In genomic region chr19:5791329-5791728, GRCm38 (mm10) we compare ENCODE assay signal across 21 mouse cellular contexts. TPM values are rescaled to one million over a fixed set of nuclear protein-coding genes. Genes with fewer than 3 reads are reported as not detected.
A peak's percentile ranks its signal among the peaks of the same experiment; 100 is the strongest.
DNase-seq lines count a peak whose midpoint lies in the region; ATAC-seq and TF ChIP-seq lines count a peak whose summit lies in the region.
"Had no signal": no experiment of that assay in that cellular context is flagged by ENCODE, and none has a peak within 500 bp of the region (broad histone marks: within the 10 kb centered on the region; RNA-seq: fewer than 3 reads in every experiment).

No protein-coding gene starts in this region.

- H3K4me2 ChIP-seq in neural tube, embryonic 15.5 days: no peak overlapping the region
- H3K4me2 ChIP-seq: embryonic facial prominence, embryonic 12.5 days; heart, embryonic 11.5 days; hindbrain, embryonic 14.5 days had no signal

- no peak overlapping the region for H3K9ac ChIP-seq in neural tube, embryonic 15.5 days (replicated peaks)
- H3K9ac ChIP-seq: embryonic facial prominence, embryonic 12.5 days; hindbrain, embryonic 14.5 days had no signal

- no peak for ATAC-seq in neural tube, embryonic 15.5 days (ENCODE audit: low FRiP score)
- ATAC-seq: midbrain, embryonic 16.5 days had no signal

- peak; percentile 12 for DNase-seq in cerebellum, adult 9-11 months
- DNase-seq in cerebellum, postnatal 25 days: no peak
- no peak for DNase-seq in layer of hippocampus, adult 2 months (ENCODE audit: low spot score in 2 of 2)
- no peak for DNase-seq in layer of hippocampus, adult 8-10 months (ENCODE audit: low spot score in 2 of 2)
- DNase-seq in testis, postnatal 10 days (ENCODE audit: low spot score): peak; percentile 45
- DNase-seq in testis, postnatal 14 days (ENCODE audit: low spot score): no peak
- DNase-seq in right cerebral cortex, postnatal 14 days: no peak
- DNase-seq: B cell, adult 2 months; gastrocnemius, postnatal 25 days; heart, postnatal 14 days; kidney, adult 18-20 months; kidney, postnatal 25 days; lung, postnatal 14 days; right cerebral cortex, adult 18-20 months; thymus, postnatal 36 days had no signal

- TF ChIP-seq CTCF in layer of hippocampus, adult 2 months (conservative IDR thresholded peaks at IDR 0.05): peak; percentile 68

- no peaks in the 10 kb centered on the region for H3K9me3 ChIP-seq in neural tube, embryonic 15.5 days (replicated peaks)
- H3K9me3 ChIP-seq: embryonic facial prominence, embryonic 12.5 days; megakaryocyte, embryonic 14.5 days had no signal

- WGBS in neural tube, embryonic 15.5 days: 80% methylated on average over 4 of the region's 4 CpGs

- peaks cover 18% of the 10 kb centered on the region for H3K36me3 ChIP-seq in neural tube, embryonic 15.5 days

- no peak overlapping the region for H3K27ac ChIP-seq in layer of hippocampus, adult 2 months
- H3K27ac ChIP-seq in neural tube, embryonic 15.5 days (replicated peaks): no peak overlapping the region
- H3K27ac ChIP-seq: embryonic facial prominence, embryonic 12.5 days; hindbrain, embryonic 14.5 days had no signal

- peaks cover 28% of the 10 kb centered on the region for H3K4me1 ChIP-seq in neural tube, embryonic 15.5 days

- H3K27me3 ChIP-seq in neural tube, embryonic 15.5 days (replicated peaks): no peaks in the 10 kb centered on the region
- H3K27me3 ChIP-seq: embryonic facial prominence, embryonic 12.5 days; megakaryocyte, embryonic 14.5 days had no signal

- H3K4me3 ChIP-seq in layer of hippocampus, adult 2 months: no peak overlapping the region
- H3K4me3 ChIP-seq in neural tube, embryonic 15.5 days (replicated peaks): no peak overlapping the region
- H3K4me3 ChIP-seq: embryonic facial prominence, embryonic 12.5 days; megakaryocyte, embryonic 14.5 days had no signal

RNA-seq across cellular contexts. Expression of gene Scyl1, which starts 20.1 kb away (rescaled TPM):
- 10 to 100 TPM; 74.1 to 80.9 TPM for total RNA-seq in layer of hippocampus, adult 2 months (2021)
- total RNA-seq in layer of hippocampus, adult 8-10 months (2022): 10 to 100 TPM; 77.7 to 94.4 (median 88.1) TPM
- 81.6 and 83.1 TPM in 2 replicates for polyA plus RNA-seq in neural tube, embryonic 15.5 days (2015; fragmentation: Nextera tagmentation; extraction: Ambion mirVana)

RNA-seq across cellular contexts. Expression of gene Ltbp3, which starts 50.6 kb away (rescaled TPM):
- 10 to 100 TPM; 23.8 to 30.0 TPM for total RNA-seq in layer of hippocampus, adult 2 months (2021)
- total RNA-seq in layer of hippocampus, adult 8-10 months (2022): 10 to 100 TPM; 30.4 to 40.5 (median 33.1) TPM
- polyA plus RNA-seq in neural tube, embryonic 15.5 days (2015; fragmentation: Nextera tagmentation; extraction: Ambion mirVana): 15.6 and 19.1 TPM in 2 replicates

Comparison
In these comparisons a context has a peak if more than half of its experiments do, and no peak if none do; other contexts are left out.
1. DNase-seq: peak in cerebellum, adult 9-11 months (single experiment) and testis, postnatal 10 days (single experiment); none in cerebellum, postnatal 25 days (0 of 2), layer of hippocampus, adult 2 months (0 of 2), layer of hippocampus, adult 8-10 months (0 of 2), testis, postnatal 14 days (single experiment) and right cerebral cortex, postnatal 14 days (single experiment).